Mouse (Mus musculus) kidney, postnatal 36 days (tissue): ENCODE results near the gene Trhde.

Experiments used
- DNase-seq, 2 experiments: peaks; one replicate each; pipeline ENCODE4 v3.0.0; 2021 to 2022; ENCODE audit warnings: mixed read lengths in 2 of 2

The Trhde gene

DNA sequence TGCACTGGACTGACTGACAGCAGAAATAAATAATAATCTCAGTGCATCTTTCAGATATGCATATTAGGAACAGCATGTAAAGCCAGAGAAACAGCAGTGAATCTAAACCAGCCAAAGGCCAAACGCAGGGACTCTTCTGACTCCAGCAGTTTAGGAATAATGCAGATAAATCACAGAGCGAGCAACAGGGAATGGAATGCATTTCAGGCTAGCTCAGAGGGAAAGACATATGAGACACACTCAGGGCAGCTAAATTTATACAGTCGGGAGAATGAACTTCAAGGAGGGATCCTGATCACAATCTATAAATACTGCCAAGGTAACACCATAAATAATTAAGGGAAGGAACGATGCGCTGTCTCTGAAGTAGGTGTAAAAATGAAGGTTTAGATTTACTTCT, 66.4 kb downstream of the Trhde start:
- DNase-seq: no peak

DNA sequence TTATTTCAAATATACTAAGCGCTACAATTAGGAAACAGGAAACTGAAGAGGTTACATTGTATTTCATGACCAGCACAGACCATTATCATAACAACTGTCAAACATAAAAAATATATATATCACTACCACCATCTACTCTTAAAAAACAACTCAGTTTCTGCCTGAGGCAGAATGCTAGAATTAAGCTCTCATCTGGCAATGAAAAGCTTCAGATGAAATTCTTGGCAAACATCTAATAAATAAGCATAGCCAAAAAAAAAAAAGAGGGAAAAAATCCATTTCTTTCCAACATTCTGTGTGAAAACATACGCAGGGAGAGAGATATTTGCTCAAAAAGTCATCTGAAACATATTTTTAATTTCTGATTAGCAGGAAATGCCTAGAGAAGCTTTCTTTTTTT, 67.0 kb downstream of the Trhde start:
- no peak for DNase-seq

GRCm38 (mm10) chr10:114725591-114725990, 76.5 kb downstream of the Trhde start:
- DNase-seq: no peak

DNA sequence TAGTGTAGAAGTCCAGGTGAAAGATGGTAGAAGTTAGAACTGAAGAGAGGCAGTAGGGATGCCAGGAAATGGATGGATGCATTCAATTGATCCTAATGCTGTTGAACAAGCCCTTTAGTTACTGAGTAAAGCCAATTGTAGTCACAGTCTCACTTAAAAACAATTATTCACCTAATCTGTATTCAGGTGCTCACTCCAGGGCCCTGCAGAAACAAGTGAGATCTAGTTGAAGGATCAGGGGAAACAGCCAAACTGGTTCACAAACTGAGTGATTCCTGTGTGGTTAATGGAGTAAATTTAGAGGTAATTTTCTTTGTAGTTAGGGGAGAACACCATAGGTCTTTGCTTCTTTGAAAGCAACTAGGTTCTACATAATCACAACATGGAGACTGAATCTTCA, 100.3 kb downstream of the Trhde start:
- no peak for DNase-seq

DNA sequence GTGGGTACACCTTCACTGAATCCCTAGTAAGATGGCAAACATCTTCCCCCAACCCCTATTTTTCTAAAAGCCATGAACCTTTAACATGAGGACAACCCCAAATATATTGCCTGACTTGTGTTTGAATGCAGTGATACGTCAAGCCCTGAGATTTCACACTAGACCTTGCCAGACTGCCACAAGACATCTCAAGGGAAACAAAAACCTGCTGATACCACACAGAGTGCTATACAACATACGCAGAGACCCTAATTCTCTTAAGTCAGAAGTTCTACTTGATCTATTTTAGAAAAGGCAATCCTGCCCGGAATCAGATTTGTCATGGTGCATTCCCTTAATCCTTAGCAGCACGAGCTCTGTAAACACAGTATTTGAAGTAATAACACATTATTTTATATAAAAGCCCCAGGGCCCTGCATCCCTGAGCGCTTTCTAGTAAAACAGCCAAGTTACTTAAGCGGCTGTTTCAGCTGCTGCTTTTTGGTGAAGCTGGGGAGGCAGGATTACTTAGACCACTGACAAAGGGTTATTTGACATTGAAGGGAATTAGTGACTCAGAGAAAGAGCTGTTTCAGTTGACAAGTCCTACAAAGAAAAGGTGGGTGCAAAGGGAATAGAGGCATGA, 130.2 kb downstream of the Trhde start:
- no peak for DNase-seq

DNA sequence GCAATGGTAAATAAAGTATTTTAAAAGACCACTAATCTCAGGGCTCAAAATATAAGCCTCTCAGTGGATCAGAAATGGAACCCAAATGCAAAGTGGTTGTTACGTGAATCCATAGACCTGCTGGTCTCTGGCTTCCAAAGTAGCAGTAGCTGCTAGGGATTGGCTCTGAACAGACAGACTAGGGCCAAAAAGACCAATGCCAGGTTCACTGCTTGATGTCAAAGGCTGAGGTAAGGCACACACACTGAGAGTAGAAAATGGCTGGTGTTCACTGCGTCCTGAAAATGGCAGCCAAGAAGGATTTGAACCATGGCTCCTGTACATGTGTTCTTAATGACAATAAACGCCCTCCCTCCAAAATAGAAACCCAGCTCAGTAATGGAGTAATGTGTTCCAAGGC, 209.1 kb downstream of the Trhde start:
- no peak for DNase-seq

GRCm38 (mm10) chr10:114578926-114579325, 223.2 kb downstream of the Trhde start:
- DNase-seq: no peak

DNA sequence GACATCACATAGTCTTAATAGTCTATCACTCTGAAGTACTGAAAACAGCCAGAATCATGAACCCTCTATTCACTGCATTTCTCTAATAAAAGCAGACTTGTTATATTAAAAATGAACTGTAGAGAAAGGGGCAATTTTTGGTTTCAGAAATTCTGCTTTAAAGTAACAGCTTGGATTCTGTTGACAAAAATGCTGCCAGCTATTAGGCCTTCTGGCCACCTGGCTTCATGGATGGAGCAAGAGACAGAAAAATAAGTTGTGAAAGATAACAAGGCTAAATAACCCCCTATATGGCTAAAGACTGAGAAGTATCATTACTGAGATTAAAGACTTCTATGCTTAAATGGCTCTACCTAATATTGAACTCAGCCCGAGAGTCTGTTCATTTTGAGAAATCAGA, 234.2 kb downstream of the Trhde start:
- DNase-seq: no peak

- DNase-seq: no peak
Observed at GRCm38 (mm10) chr10:114509186-114509585, 292.9 kb downstream of the Trhde start.

- DNase-seq: no peak
Observed at GRCm38 (mm10) chr10:114488806-114489205, 313.3 kb downstream of the Trhde start.

DNA sequence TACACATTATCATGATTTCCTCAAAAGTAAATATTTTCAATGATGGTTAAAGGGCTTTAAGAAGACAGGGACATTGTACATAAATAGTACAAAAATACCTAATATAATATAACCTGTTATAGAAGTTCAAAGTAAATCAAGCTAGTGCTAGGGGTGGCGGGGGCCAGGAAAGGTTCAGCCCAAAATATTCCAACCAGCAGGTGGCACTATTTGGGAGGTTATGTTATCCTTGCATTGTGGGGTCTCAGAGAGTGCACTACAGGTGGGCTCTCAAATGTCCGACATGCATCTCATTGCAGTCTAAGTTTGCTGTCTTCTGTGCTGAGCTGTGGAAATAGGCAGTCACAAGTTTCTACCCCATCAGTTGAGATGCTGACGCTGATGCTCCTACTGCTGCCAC, 346.5 kb downstream of the Trhde start:
- DNase-seq: peak in 1 of 2 experiments; percentile 2

DNA sequence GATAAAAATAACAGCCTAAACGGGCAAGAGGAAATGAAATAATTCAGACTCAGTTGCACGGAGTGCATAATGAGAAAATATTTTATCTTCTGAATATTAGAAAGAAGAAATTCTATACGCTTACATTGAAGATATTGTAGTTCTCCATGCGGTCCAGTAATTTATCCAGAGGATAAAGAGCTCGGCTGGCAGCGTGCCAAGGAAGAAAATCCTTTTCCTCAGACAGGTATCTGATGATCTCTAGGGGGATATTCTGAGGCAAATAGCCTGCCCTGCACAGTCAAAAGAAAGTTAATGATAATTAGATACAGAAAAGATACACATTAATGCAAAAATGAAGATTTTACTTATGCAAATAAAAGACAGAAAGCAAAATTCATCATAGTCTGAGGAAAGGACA, 354.0 kb downstream of the Trhde start:
- DNase-seq: no peak

- peak in 1 of 2 experiments; percentile 21 for DNase-seq
Observed at GRCm38 (mm10) chr10:114418956-114419530, 383.1 kb downstream of the Trhde start.

GRCm38 (mm10) chr10:114415717-114416116, 386.4 kb downstream of the Trhde start:
- DNase-seq: no peak

DNA sequence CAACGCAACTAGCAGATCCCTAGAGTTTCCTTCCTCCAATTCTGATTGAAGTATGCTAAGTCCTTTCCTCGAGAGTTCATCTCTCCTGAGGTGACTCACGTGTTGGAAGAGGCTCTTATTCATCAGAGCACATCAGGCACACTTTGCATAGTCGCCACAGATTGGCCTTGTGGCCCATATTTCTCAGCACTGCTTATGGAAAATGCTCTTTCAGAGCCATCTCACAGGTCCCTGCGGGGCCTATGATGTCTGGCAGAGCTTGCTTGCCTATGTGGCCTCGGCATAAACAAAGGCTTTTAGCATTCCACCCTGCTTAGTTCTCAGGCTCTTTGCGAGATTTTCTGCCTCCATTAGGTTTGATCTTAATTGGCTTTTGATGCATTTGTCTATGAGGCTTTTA, 396.8 kb downstream of the Trhde start:
- DNase-seq: no peak

DNA sequence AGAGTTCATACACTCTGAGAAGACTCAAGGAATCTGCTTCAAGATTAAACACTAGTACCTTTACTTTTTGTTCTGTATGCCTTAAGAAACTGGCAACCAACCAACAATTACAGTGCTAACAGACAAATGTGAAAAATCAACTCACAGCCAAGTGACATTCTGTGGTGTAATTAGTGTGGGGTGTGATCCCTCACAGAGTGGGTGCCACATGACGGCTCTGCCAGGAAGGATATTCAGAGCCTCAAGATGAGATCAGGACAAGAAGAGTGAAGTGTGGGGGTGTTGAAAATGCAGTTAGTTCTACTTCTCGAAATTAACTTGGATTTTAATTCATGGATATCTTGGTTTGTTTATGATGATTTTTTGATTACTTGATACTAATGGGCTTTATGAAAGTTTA, 398.3 kb downstream of the Trhde start:
- no peak for DNase-seq

- no peak for DNase-seq
Observed at GRCm38 (mm10) chr10:114370804-114371203, 431.3 kb downstream of the Trhde start.

DNA sequence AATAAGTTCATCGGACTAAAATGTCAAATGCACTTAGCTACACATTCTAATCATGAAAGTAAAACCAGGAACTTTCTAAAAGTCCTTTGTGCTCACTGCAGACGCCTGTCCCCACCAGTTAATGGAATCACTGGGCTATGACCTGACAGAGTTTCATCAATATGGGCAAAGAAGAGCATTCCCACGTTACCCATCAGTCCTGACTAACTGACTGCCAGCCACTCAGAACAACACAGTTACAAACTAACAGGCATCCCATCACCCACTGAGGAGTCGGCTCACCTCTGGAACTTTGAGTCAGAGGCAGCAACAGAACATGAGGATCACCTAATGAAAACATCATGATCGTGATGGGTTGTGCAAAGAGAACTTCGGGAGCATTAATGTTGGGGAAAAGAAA, 438.7 kb downstream of the Trhde start:
- no peak for DNase-seq

DNA sequence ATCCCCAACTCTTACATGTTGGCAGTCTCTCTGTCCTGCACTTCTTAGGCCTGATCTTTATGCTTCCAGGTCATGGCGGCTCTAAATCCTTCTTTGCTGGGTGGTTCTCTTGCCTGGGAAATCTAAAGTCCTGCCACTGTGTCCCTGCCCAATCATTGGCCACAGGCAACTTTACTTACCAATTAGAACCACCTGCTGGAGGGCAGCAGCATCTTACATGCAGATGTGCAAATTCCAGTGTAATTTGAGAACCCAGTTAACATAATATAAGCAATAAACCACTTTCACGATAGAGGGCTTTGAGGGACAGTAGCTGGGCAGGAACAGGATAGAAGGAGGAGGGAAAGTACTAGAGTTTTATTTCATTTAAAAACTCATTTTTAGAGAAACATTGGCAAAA, 439.5 kb downstream of the Trhde start:
- DNase-seq: no peak
